Mouse (Mus musculus): ENCODE measurements around the gene Strn4.

Strn4 gene

DNA sequence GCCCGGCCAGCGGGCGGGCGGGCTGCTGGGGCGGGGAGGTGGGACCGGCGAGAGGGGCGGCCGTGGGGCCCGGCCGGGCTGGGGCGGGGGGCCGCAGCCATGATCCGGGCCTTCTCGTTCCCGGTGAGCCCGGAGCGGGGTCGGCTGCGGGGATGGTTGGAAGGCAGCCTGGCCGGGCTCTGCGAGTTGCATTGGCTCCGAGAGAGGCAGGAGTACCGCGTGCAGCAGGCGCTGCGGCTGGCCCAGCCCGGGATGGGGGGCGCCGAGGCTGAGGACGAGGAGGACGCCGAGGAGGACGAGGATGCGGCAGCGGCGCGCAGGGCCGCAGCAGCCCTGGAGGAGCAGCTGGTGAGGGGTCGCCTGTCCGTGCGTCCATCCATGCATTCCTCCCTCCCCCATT, 59.6 kb downstream of the Strn4 start:
- DNase-seq (ENCODE audit: low read depth, low spot score) = no peak

DNA sequence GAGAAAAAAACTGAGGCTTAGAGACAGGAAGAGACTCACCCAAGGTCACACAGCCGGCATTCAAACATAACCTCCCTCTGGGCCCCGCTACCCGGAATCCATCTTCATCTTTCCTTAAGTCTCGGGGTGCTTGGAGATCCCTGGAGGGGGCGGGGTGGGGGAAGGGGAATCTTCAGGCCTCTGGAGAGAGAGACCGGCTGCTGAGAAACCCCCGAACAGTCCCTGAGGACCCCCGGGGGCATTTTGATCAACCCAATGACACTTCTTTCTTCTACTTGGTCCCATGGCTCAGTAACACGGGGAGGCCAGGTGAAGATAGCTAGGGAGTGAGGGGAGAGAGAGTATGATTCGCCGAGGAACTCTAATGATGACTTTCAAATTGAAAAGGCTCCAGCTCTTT, 60.3 kb downstream of the Strn4 start:
- DNase-seq (ENCODE audit: low read depth, low spot score) = no peak

DNA sequence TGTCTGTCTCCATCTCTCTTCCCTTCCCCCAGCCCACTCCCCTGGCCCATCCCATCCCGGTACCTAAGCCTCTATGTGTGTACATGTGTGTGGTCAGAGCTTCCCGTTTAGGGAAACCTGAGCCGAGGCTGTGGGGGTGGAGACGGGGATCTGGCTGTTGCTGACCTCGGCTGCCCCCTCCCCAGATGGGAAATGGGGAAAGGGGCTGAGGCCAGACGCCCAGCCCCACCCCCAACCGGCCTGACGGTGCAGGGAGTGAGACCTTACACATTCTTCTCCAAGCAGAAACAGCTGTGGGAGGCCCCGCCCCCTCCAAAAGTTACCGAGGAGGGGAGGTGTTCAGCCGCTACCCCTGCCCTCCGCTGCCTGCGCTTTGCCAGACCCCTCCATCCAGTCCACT, 60.9 kb downstream of the Strn4 start:
- DNase-seq (ENCODE audit: low read depth, low spot score) = no peak

DNA sequence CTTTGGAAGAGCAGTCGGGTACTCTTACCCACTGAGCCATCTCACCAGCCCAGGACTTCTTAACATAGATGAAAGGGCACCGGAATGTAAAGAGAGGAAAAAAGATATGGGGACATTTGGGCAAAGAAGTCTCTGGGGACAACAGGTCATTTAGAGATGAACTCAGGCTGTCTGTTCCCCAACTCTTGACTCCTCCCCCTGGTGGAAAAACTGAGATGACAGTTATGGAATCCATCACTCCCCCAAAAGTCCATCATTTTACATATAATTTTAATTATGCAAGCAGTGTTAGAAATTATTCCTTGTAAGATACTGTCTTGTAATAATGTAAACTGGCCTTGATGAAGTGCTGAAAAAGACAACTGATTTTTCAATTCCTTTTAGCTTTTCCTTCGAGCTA, 62.0 kb downstream of the Strn4 start:
- DNase-seq (ENCODE audit: low read depth, low spot score) = no peak

DNA sequence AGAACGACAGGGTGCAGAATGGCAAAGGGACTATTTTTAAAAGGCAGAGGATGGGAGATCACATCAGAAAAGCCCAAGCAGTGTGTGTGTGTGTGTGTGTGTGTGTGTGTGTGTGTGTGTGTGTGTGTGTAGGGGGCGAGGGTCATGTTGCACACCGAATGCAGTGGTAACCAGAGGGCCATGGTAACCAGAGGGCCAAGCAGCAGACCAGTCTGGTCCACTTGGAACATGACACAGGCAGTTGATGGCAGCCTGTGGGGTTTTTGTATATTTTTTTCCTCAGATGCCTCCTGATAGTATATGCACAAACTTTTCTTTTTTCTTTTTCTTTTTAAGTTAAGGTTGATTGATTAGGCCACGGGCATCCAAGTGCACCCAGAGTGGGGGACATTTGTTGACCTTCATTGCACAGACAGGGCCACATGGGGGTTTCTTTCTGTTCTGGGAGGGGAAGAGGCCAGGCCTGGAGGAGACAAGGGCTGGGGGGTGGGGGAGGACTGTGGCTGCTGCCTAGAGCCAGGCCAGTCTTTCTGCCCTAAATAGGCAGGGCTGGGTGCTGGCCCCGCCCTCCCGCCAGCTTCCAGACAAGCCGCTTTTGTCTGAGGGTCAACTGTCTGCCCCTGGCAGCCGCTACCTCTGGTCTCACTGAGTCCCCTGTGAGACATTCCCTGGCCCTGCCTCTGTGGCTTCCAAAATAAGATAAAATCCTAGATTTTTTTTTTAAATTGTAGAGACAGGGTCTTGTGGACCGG, 64.3 kb downstream of the Strn4 start:
- DNase-seq (ENCODE audit: low read depth, low spot score) = no peak

DNA sequence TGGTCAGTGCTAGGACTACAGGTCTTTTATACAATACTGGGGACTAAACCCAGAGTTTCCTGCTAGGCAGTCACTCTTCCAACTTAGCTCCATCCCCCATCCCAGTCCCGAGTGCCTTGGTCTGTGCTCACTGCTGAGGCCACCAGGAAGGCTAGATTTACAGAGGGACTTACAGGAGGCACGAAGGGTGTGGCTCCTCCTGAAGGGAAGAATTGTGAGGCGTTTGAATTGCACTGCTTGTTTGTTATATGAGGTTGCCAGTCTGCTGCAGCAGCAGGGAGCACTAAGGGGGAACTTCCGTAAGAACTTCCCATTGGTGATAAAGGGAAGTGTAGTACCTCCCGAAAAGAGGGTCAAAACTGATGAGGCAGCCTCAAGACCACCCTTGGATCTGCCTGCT, 64.9 kb downstream of the Strn4 start:
- no peak for DNase-seq (ENCODE audit: low read depth, low spot score)

DNA sequence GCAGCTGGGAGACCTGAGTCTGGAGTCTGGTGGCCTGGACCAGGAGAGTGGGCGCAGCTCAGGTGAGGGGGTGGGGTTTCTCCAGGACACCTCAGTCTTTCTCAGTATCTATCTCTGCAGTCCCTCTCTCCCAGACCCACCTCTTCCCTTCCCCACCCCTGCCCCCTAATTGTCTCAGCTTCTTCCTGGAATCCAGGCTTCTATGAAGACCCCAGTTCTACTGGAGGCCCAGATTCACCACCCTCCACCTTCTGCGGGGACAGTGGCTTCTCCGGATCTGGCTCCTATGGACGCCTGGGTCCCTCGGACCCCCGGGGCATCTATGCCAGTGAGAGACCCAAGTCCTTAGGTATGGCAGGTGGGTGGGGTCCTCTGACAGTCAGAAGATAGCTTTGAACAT, 67.5 kb downstream of the Strn4 start:
- DNase-seq (ENCODE audit: low read depth, low spot score) = no peak

DNA sequence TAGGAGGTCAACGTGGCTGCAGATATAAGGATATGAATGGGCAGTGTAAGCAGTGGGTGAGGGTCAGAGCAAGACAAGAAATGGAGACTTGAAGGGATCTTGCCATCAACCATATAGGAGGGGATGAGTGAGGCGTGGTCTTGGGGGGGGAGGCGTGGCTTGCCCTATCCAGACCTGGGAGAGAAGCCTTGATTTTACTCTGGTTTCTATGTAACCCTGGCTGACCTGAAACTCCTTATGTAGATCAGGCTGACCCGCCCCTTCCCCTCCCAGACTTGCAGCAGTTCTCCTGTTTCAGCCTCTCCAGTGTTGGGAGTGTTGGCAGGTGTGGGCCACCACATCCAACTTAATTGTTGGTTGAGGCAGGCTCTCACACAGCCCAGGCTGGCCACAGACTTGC, 68.6 kb downstream of the Strn4 start:
- DNase-seq (ENCODE audit: low read depth, low spot score) = no peak

DNA sequence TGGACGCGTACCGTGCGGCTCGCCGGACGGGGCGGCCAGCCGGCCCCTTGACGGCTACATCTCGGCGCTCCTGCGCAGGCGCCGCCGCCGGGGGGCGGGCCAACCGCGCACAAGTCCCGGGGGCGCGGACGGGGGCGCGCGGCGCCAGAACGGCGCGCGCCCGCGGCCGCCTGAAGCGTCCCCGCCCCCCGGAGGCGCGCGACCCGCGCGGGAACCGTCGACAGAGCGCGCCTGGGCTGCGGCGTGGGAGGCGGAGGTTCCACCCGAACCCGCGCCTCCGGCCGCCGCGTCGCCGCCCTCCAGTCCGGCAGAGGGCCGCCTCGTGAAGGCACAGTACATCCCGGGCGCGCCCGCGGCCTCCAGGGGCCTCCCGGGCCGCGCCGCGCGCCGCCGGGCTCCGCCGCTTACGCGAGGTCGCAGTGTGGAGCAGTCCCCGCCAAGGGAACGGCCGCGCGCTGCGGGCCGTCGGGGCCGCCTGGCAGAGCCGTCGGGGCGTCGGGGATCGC, 69.6 kb downstream of the Strn4 start:
- DNase-seq (ENCODE audit: low read depth, low spot score) = no peak

DNA sequence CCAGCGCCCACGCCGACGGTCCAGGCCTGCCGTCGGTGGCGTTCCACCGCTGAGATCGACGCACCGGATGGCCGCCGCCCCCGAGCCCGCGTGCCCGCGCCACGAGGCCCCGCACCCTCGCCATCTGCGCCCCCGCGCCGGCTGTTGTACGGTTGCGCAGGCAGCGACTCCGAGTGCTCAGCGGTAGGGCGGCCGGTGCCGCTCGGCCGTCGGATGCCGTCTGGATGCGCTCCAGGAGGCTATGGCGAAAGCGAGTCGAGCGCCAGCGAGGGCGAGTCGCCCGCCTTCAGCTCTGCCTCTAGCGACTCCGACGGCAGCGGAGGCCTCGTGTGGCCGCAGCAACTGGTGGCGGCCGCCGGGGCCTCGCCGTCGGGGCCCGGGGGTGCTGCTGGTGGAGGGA, 70.2 kb downstream of the Strn4 start:
- DNase-seq (ENCODE audit: low read depth, low spot score) = no peak
